Mouse (Mus musculus): Measurements from ENCODE around the gene Lpcat4. TPM values are rescaled to one million over a fixed set of nuclear protein-coding genes. Genes with fewer than 3 reads are reported as not detected.

Gene Lpcat4
- polyA plus RNA-seq, 1 experiment, result 70.0 TPM

DNA sequence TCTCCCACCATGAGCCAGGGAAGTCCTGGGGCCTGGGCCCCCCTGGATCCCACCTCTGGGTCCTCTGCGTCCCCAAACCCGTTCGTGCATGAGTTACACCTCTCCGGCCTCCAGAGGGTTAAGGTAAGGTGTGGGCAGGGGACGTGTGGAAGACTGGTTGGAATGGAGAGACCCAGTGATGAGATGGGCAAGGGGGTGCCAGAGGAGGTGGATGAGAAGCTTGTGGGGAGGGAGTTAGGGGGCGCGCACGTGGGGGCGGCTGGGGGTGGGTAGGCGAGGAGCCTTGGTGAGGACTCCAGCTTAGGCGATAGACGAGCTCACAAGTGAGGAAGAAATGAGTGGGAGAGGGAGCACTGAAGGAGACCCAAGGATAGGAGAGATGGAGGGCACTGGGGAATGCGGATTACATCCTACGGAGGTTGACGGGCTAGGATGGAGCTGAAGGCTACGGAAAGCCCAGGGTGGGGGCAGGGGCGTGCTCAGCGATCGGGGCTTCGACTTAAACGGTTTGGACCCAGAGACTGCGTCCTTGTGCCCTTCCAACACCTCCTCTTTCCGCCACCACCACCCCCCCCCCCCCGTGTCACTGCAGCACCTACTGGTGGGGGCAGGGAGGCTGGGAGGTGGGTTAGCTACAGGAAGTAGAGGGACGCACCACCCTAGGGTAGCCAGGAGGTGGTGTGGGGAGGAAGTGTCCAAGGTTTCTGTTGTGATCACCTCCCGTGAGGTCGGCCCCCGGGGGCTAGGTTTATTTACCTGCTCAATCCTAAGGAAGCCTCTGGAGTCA lies 860 bp downstream of the Lpcat4 start:
- no peak overlapping the region for H3K27ac ChIP-seq (ENCODE audit: control insufficient read depth, insufficient read depth, low read length)

DNA sequence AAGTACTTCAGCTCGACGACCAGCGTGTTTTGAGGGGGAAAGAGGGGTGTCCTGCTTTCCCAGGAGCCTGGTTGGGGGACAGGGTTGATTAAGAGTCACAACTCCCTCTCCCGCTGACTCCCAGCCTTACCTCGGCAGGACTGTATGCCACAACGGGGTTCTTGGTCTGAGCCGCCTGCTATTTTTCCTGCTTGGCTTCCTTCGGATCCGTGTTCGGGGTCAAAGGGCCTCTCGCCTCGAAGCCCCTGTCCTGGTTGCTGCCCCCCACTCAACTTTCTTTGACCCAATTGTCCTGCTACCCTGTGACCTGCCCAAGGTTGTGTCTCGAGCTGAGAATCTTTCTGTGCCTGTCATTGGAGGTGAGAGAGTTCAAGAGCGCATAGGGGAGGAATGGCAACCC lies 2.5 kb downstream of the Lpcat4 start:
- no peak overlapping the region for H3K4me3 ChIP-seq (ENCODE audit: control insufficient read depth, insufficient read depth, low read length)
- no peak for DNase-seq
- H3K27ac ChIP-seq (ENCODE audit: control insufficient read depth, insufficient read depth, low read length), result no peak overlapping the region
- 94% methylated on average over 14 of the region's 14 CpGs for WGBS
- no peak for TF ChIP-seq CTCF (IDR thresholded peaks at IDR 0.05; ENCODE audit: borderline replicate concordance, control insufficient read depth, extremely low read depth, insufficient read depth, low read length, poor library complexity)
- no peak for TF ChIP-seq POLR2A (IDR thresholded peaks at IDR 0.05; ENCODE audit: control insufficient read depth, extremely low read depth, insufficient read depth, low read length, poor library complexity)
- no peaks in the 10 kb centered on the region for H3K36me3 ChIP-seq (ENCODE audit: control insufficient read depth, insufficient read depth, low read length)
- H3K27me3 ChIP-seq (ENCODE audit: control insufficient read depth, insufficient read depth, low read length), result no peaks in the 10 kb centered on the region
- peaks cover 6% of the 10 kb centered on the region for H3K4me1 ChIP-seq (replicated peaks; ENCODE audit: control insufficient read depth, insufficient read depth, low read length)

More for the DNA sequence above, 860 bp downstream of the Lpcat4 start:
- Histone ChIP-seq H3K4me1 (replicated peaks; ENCODE audit: control insufficient read depth, insufficient read depth, low read length) (peaks cover 6% of the 10 kb centered on the region), H3K36me3 (ENCODE audit: control insufficient read depth, insufficient read depth, low read length) (no peaks in the 10 kb centered on the region), H3K4me3 (ENCODE audit: control insufficient read depth, insufficient read depth, low read length) (peak overlapping the region; percentile 97), H3K27me3 (ENCODE audit: control insufficient read depth, insufficient read depth, low read length) (no peaks in the 10 kb centered on the region)
- DNase-seq, result peak; percentile 38
- TF ChIP-seq POLR2A (IDR thresholded peaks at IDR 0.05; ENCODE audit: control insufficient read depth, extremely low read depth, insufficient read depth, low read length, poor library complexity), result no peak
- TF ChIP-seq CTCF (IDR thresholded peaks at IDR 0.05; ENCODE audit: borderline replicate concordance, control insufficient read depth, extremely low read depth, insufficient read depth, low read length, poor library complexity), result no peak
- WGBS, result 2% methylated on average over 27 of the region's 28 CpGs

GRCm38 (mm10) chr2:112245307-112245706 lies 6.0 kb downstream of the Lpcat4 start:
- peaks cover 3% of the 10 kb centered on the region for H3K4me1 ChIP-seq (replicated peaks; ENCODE audit: control insufficient read depth, insufficient read depth, low read length)
- no peaks in the 10 kb centered on the region for H3K36me3 ChIP-seq (ENCODE audit: control insufficient read depth, insufficient read depth, low read length)
- TF ChIP-seq POLR2A (IDR thresholded peaks at IDR 0.05; ENCODE audit: control insufficient read depth, extremely low read depth, insufficient read depth, low read length, poor library complexity), result no peak
- no peak for TF ChIP-seq CTCF (IDR thresholded peaks at IDR 0.05; ENCODE audit: borderline replicate concordance, control insufficient read depth, extremely low read depth, insufficient read depth, low read length, poor library complexity)
- no peak overlapping the region for H3K4me3 ChIP-seq (ENCODE audit: control insufficient read depth, insufficient read depth, low read length)
- DNase-seq, result no peak
- 92% methylated on average over 5 of the region's 5 CpGs for WGBS
- no peak overlapping the region for H3K27ac ChIP-seq (ENCODE audit: control insufficient read depth, insufficient read depth, low read length)
- no peaks in the 10 kb centered on the region for H3K27me3 ChIP-seq (ENCODE audit: control insufficient read depth, insufficient read depth, low read length)

DNA sequence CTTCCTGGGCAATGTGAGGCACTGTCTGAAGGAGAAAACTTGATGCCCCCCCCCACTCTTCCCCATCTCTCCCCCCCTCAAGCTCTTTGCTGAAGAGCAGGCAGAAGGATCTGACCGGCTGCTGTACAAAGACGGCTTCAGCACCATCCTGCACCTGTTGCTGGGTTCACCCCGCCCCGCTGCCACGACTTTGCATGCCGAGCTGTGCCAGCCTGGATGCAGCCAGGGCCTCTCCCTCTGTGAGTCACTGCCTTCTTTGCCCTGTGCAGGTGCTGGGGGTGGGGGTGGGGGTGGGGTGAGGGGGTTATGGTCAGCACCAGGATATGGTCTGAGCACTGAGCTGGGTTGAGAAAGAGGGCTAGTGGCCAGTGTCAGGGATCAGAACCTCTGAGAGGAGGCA lies 6.9 kb downstream of the Lpcat4 start:
- no peak overlapping the region for H3K4me3 ChIP-seq (ENCODE audit: control insufficient read depth, insufficient read depth, low read length)
- H3K27me3 ChIP-seq (ENCODE audit: control insufficient read depth, insufficient read depth, low read length), result no peaks in the 10 kb centered on the region
- TF ChIP-seq POLR2A (IDR thresholded peaks at IDR 0.05; ENCODE audit: control insufficient read depth, extremely low read depth, insufficient read depth, low read length, poor library complexity), result no peak
- no peak for TF ChIP-seq CTCF (IDR thresholded peaks at IDR 0.05; ENCODE audit: borderline replicate concordance, control insufficient read depth, extremely low read depth, insufficient read depth, low read length, poor library complexity)
- WGBS, result 68% methylated on average over 6 of the region's 6 CpGs
- H3K36me3 ChIP-seq (ENCODE audit: control insufficient read depth, insufficient read depth, low read length), result no peaks in the 10 kb centered on the region
- no peak overlapping the region for H3K27ac ChIP-seq (ENCODE audit: control insufficient read depth, insufficient read depth, low read length)
- no peaks in the 10 kb centered on the region for H3K4me1 ChIP-seq (replicated peaks; ENCODE audit: control insufficient read depth, insufficient read depth, low read length)
- no peak for DNase-seq

DNA sequence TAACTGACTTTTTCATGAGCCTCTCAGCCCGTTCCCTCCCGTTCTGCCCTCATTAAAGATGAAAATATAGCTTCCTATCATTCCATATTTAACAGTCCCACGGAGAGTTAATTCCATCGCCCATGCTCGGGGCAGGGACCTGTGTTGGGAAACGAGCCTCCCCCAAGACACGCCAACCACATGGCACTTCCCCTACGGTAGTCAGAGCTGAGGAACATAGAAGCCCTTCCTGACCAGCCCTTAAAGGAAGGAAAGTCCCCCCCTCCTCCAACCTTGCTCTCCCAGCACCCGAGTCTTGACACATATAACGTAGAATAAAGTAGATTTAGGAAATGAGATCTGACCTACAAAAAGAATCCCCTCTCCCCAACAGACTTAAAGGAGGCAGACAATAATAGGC lies 8.1 kb downstream of the Lpcat4 start:
- TF ChIP-seq CTCF (IDR thresholded peaks at IDR 0.05; ENCODE audit: borderline replicate concordance, control insufficient read depth, extremely low read depth, insufficient read depth, low read length, poor library complexity) (no peak), POLR2A (IDR thresholded peaks at IDR 0.05; ENCODE audit: control insufficient read depth, extremely low read depth, insufficient read depth, low read length, poor library complexity) (no peak)
- DNase-seq, result no peak
- Histone ChIP-seq H3K27me3 (ENCODE audit: control insufficient read depth, insufficient read depth, low read length) (no peaks in the 10 kb centered on the region), H3K4me1 (replicated peaks; ENCODE audit: control insufficient read depth, insufficient read depth, low read length) (no peaks in the 10 kb centered on the region), H3K36me3 (ENCODE audit: control insufficient read depth, insufficient read depth, low read length) (no peaks in the 10 kb centered on the region), H3K27ac (ENCODE audit: control insufficient read depth, insufficient read depth, low read length) (no peak overlapping the region), H3K4me3 (ENCODE audit: control insufficient read depth, insufficient read depth, low read length) (no peak overlapping the region)
- 56% methylated on average over 10 of the region's 10 CpGs for WGBS

- no peak for TF ChIP-seq CTCF (IDR thresholded peaks at IDR 0.05; ENCODE audit: borderline replicate concordance, control insufficient read depth, extremely low read depth, insufficient read depth, low read length, poor library complexity)
- no peak for TF ChIP-seq POLR2A (IDR thresholded peaks at IDR 0.05; ENCODE audit: control insufficient read depth, extremely low read depth, insufficient read depth, low read length, poor library complexity)
- no peak for DNase-seq
- Histone ChIP-seq H3K36me3 (ENCODE audit: control insufficient read depth, insufficient read depth, low read length) (no peaks in the 10 kb centered on the region), H3K27ac (ENCODE audit: control insufficient read depth, insufficient read depth, low read length) (no peak overlapping the region), H3K4me3 (ENCODE audit: control insufficient read depth, insufficient read depth, low read length) (no peak overlapping the region), H3K4me1 (replicated peaks; ENCODE audit: control insufficient read depth, insufficient read depth, low read length) (0 out of 2 replicates have a peak, but pooled peaks cover under 1% of the 10 kb centered on the region), H3K27me3 (ENCODE audit: control insufficient read depth, insufficient read depth, low read length) (no peaks in the 10 kb centered on the region)
- 95% methylated on average over 10 of the region's 10 CpGs for WGBS
These were observed 10.6 kb downstream of the Lpcat4 start for GRCm38 (mm10) chr2:112249780-112250453.
